Mouse (Mus musculus) liver, adult 2 months (tissue): Measurements from ENCODE around the gene Klhl35.

Experiments
- CTCF ChIP-seq: fragments of 200-500 bp; IDR thresholded peaks from 2 replicates; pipeline ENCODE4 v1.5.1; 2011; ENCODE audit warnings: low read depth, low read length, control low read depth
- POLR2A ChIP-seq: fragments of 200-500 bp; IDR thresholded peaks from 2 replicates; pipeline ENCODE4 v1.6.1; 2011; ENCODE audit warnings: low read length, control low read depth; ENCODE audit not compliant: insufficient read depth; ENCODE audit errors: extremely low read depth

DNA sequence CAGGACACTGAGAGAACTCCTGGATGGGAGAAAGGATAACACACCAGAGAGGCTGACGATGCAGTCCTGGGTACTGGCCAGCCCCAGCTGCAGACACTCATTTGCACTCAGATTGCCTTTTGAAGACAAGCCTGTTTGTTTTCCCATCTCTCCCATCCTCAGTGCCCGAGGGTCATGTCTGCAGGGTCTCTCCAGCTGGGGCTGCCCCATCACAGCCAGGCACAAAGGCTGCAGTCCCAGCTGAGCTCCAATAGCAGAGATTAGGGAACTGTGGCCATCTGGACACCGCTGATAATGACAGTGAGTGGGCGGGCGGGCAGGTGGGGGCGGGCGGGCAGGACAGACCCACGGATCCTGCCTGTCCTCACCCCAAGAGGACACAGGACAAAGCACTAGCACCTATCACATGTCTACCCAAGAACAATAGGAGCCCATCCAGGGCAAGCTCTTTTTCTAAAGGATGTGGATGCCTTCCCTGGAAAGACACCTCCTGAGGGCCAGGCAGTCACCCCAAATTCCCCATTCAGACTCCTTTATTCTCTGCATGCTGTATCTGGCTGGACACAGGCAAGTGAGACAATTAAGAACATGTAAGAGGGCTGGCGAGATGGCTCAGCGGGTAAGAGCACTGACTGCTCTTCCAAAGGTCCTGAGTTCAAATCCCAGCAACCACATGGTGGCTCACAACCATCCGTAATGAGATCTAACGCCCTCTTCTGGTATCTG is 9.2 kb downstream of the Klhl35 start:
- TF ChIP-seq CTCF = no peak
- TF ChIP-seq POLR2A = no peak
